Mouse (Mus musculus) CH12.LX (cell line): Measurements from ENCODE around the gene Bfsp1. TPM values are rescaled to one million over a fixed set of nuclear protein-coding genes. Genes with fewer than 3 reads are reported as not detected.

Experiments used
- DNase-seq: peaks from one replicate; pipeline ENCODE4 v3.0.0-alpha.2; 2013; ENCODE audit errors: extremely low read depth
- H3K27ac ChIP-seq: 2 replicates; pipeline ENCODE4 v1.5.1; 2012; ENCODE audit warnings: low read depth, mild to moderate bottlenecking, control low read depth, moderate library complexity; ENCODE audit not compliant: insufficient read depth
- H3K27me3 ChIP-seq: replicated peaks from 2 replicates; pipeline ENCODE3; 2012; ENCODE audit warnings: inconsistent platforms
- H3K36me3 ChIP-seq, 2 experiments: replicated peaks in 1 of 2; 2 replicates each; pipeline versions ENCODE3 to v1.6.1; 2012; ENCODE audit warnings: inconsistent platforms in 1 of 2, low read length in 1 of 2, mild to moderate bottlenecking in 1 of 2, mixed read lengths in 1 of 2, moderate library complexity in 1 of 2; ENCODE audit not compliant: control insufficient read depth in 1 of 2, insufficient read depth in 1 of 2
- H3K4me1 ChIP-seq, 2 experiments: 2 replicates each; pipeline ENCODE4 v1.6.1; 2012; ENCODE audit warnings: inconsistent platforms in 1 of 2, moderate library complexity in 1 of 2; ENCODE audit not compliant: insufficient read depth in 2 of 2, control insufficient read depth in 1 of 2
- H3K4me2 ChIP-seq: 2 replicates; pipeline ENCODE4 v1.6.1; 2012; ENCODE audit warnings: low read depth, mild to moderate bottlenecking, control low read depth; ENCODE audit not compliant: poor library complexity, insufficient read depth, severe bottlenecking
- H3K4me3 ChIP-seq, 3 experiments: fragments of 150-350 bp in 1 of 3; sonication (generic) in 1 of 3; replicated peaks in 1 of 3; 2 replicates each; pipeline versions ENCODE3 to v1.5.1; 2011 to 2012; ENCODE audit warnings: low read depth in 2 of 3, low read length in 2 of 3, mild to moderate bottlenecking in 2 of 3, moderate library complexity in 2 of 3, control low read depth in 1 of 3, improper control_type of control experiment in 1 of 3, inconsistent platforms in 1 of 3, mixed read lengths in 1 of 3; ENCODE audit not compliant: poor library complexity in 1 of 3
- H3K79me2 ChIP-seq: replicated peaks from 2 replicates; pipeline ENCODE4 v1.6.1; 2012; ENCODE audit warnings: mild to moderate bottlenecking, moderate library complexity; ENCODE audit not compliant: control insufficient read depth, poor library complexity, insufficient read depth, severe bottlenecking; ENCODE audit errors: extremely low read depth
- H3K9ac ChIP-seq: 2 replicates; pipeline ENCODE4 v1.6.1; 2012; ENCODE audit warnings: low read depth, mild to moderate bottlenecking, control low read depth, moderate library complexity; ENCODE audit not compliant: insufficient read depth
- H3K9me3 ChIP-seq: replicated peaks from 2 replicates; pipeline ENCODE3; 2012; ENCODE audit warnings: low read length, inconsistent platforms, mixed read lengths
- CHD2 ChIP-seq: IDR thresholded peaks from 2 replicates; pipeline ENCODE4 v1.6.1; 2011; ENCODE audit warnings: low read length, improper control_type of control experiment
- E2F4 ChIP-seq: IDR thresholded peaks from 2 replicates; pipeline ENCODE4 v1.6.1; 2011; ENCODE audit warnings: low read depth, low read length, improper control_type of control experiment; ENCODE audit not compliant: insufficient replicate concordance
- ELF1 ChIP-seq: IDR thresholded peaks from 2 replicates; pipeline ENCODE4 v1.6.1; 2014; ENCODE audit warnings: low read depth, mild to moderate bottlenecking, inconsistent platforms, low read length, improper control_type of control experiment
- EP300 ChIP-seq: IDR thresholded peaks from 2 replicates; pipeline ENCODE4 v1.6.1; 2011; ENCODE audit warnings: low read length, improper control_type of control experiment
- ETS1 ChIP-seq: conservative IDR thresholded peaks from 2 replicates; pipeline ENCODE4 v1.6.1; 2012; ENCODE audit warnings: low read depth, mild to moderate bottlenecking, inconsistent platforms, low read length, improper control_type of control experiment, moderate library complexity
- HCFC1 ChIP-seq: IDR thresholded peaks from 2 replicates; pipeline ENCODE4 v1.6.1; 2012; ENCODE audit warnings: low read depth, mild to moderate bottlenecking, inconsistent platforms, low read length, improper control_type of control experiment
- JUN ChIP-seq: IDR thresholded peaks from 2 replicates; pipeline ENCODE4 v1.6.1; 2011; ENCODE audit warnings: low read depth, mild to moderate bottlenecking, low read length, improper control_type of control experiment, moderate library complexity; ENCODE audit not compliant: insufficient read depth
- KAT2A ChIP-seq: IDR thresholded peaks from 2 replicates; pipeline ENCODE4 v1.6.1; 2012; ENCODE audit warnings: low read length, improper control_type of control experiment, inconsistent platforms; ENCODE audit not compliant: insufficient replicate concordance
- MAFK ChIP-seq: IDR thresholded peaks from 2 replicates; pipeline ENCODE4 v1.6.1; 2011; ENCODE audit warnings: low read length, improper control_type of control experiment; ENCODE audit not compliant: insufficient replicate concordance
- MAX ChIP-seq: IDR thresholded peaks from 2 replicates; pipeline ENCODE4 v1.6.1; 2011; ENCODE audit warnings: low read length, improper control_type of control experiment
- MAZ ChIP-seq: IDR thresholded peaks from 2 replicates; pipeline ENCODE4 v1.6.1; 2012; ENCODE audit warnings: low read depth, mild to moderate bottlenecking, inconsistent platforms, low read length, improper control_type of control experiment, moderate library complexity
- MYC ChIP-seq: IDR thresholded peaks from 2 replicates; pipeline ENCODE4 v1.6.1; 2011; ENCODE audit warnings: low read depth, mild to moderate bottlenecking, improper control_type of control experiment, low read length
- NELFE ChIP-seq: IDR thresholded peaks from 2 replicates; pipeline ENCODE4 v1.6.1; 2011; ENCODE audit warnings: low read depth, low read length, improper control_type of control experiment
- NRF1 ChIP-seq: IDR thresholded peaks from 2 replicates; pipeline ENCODE4 v1.6.1; 2014; ENCODE audit warnings: low read depth, mild to moderate bottlenecking, inconsistent platforms, low read length, improper control_type of control experiment, moderate library complexity
- POLR2AphosphoS2 ChIP-seq: IDR thresholded peaks from 2 replicates; pipeline ENCODE4 v1.6.1; 2011; ENCODE audit warnings: low read depth, low read length, improper control_type of control experiment
- RAD21 ChIP-seq: IDR thresholded peaks from 2 replicates; pipeline ENCODE4 v1.6.1; 2011; ENCODE audit warnings: low read depth, mild to moderate bottlenecking, low read length, improper control_type of control experiment, moderate library complexity
- SIN3A ChIP-seq: IDR thresholded peaks from 2 replicates; pipeline ENCODE4 v1.6.1; 2012; ENCODE audit warnings: low read length, improper control_type of control experiment, inconsistent platforms
- TBP ChIP-seq: conservative IDR thresholded peaks from 2 replicates; pipeline ENCODE4 v1.6.1; 2011; ENCODE audit warnings: low read depth, low read length, improper control_type of control experiment
- dilution Hi-C: fragments of 300-500 bp; cut with MboI; formaldehyde crosslinking; loops from 2 replicates; pipeline ENCODE4 v1.14.3; 2020; ENCODE audit warnings: low sequenced_read_pairs; ENCODE audit not compliant: extremely low pct_unique_long_range_greater_than_20kb, extremely low pct_ligation_motif_present
- in situ Hi-C: fragments of 300-500 bp; cut with MboI; formaldehyde crosslinking; loops from 3 replicates; pipeline ENCODE4 v1.14.3; 2019; ENCODE audit warnings: low sequenced_read_pairs, low pct_ligation_motif_present, low pct_unique_long_range_greater_than_20kb, mixed read lengths
- polyA plus RNA-seq: library from polyadenylated mRNA; unstranded; fragments of >175 nt; gene quantifications from 2 replicates; pipeline ENCODE4 v1.2.1, GENCODE M21; 2012; ENCODE audit warnings: low read depth; ENCODE audit not compliant: insufficient read length
- total RNA-seq, 2 experiments: library from RNA; depleted of rRNA; stranded (reverse); fragments of 300-350 nt in 1 of 2; fragments of >200 nt in 1 of 2; gene quantifications; 2 replicates each; pipeline ENCODE4 v1.2.3; 2012 to 2014

Gene Bfsp1
- total and polyA plus RNA-seq, 3 experiments, result 0.19 to 0.21 TPM; not detected in 1

- Histone ChIP-seq H3K79me2 (no peaks in the 10 kb centered on the region), H3K4me3 (no peak overlapping the region), H3K4me1 (no peaks in the 10 kb centered on the region), H3K9me3 (no peaks in the 10 kb centered on the region), H3K27me3 (no peaks in the 10 kb centered on the region), H3K9ac (no peak overlapping the region), H3K4me2 (no peak overlapping the region), H3K36me3 (no peaks in the 10 kb centered on the region), H3K27ac (no peak overlapping the region)
- in situ Hi-C loops, result no loop called here
- dilution Hi-C loops, result no loop called here
- TF ChIP-seq KAT2A (no peak), NELFE (no peak)
- DNase-seq, result no peak
Observed at GRCm38 (mm10) chr2:143859166-143859565, 3.8 kb downstream of the Bfsp1 start.

- in situ Hi-C loops, result no loop called here
- Histone ChIP-seq H3K27ac (no peak overlapping the region), H3K4me2 (no peak overlapping the region), H3K27me3 (no peaks in the 10 kb centered on the region), H3K4me1 (peaks cover 2 to 29% of the 10 kb centered on the region in 2 experiments; a peak in 3 of 4 replicates), H3K36me3 (no peaks in the 10 kb centered on the region), H3K9me3 (no peaks in the 10 kb centered on the region), H3K79me2 (no peaks in the 10 kb centered on the region), H3K4me3 (no peak overlapping the region), H3K9ac (no peak overlapping the region)
- TF ChIP-seq TBP (no peak), JUN (no peak), SIN3A (no peak), RAD21 (no peak), NRF1 (no peak)
- dilution Hi-C loops, result no loop called here
- no peak for DNase-seq
Observed at GRCm38 (mm10) chr2:143853447-143853846, 9.5 kb downstream of the Bfsp1 start.

- H3K79me2 ChIP-seq, result no peaks in the 10 kb centered on the region
- no peak overlapping the region for H3K4me3 ChIP-seq
- TF ChIP-seq ELF1 (no peak), POLR2AphosphoS2 (no peak), MAX (no peak), EP300 (no peak), MAFK (no peak), HCFC1 (no peak), SIN3A (no peak), MYC (no peak), ETS1 (no peak), MAZ (no peak), CHD2 (no peak), E2F4 (no peak)
- TF ChIP-seq, all 38 proteins: peak for 0
- Histone ChIP-seq H3K4me1 (peaks cover 2 to 29% of the 10 kb centered on the region in 2 experiments; a peak in 3 of 4 replicates), H3K27me3 (no peaks in the 10 kb centered on the region), H3K9me3 (no peaks in the 10 kb centered on the region), H3K36me3 (no peaks in the 10 kb centered on the region), H3K9ac (no peak overlapping the region), H3K27ac (no peak overlapping the region), H3K4me2 (no peak overlapping the region)
- dilution Hi-C loops (no loop called here), in situ Hi-C loops (no loop called here)
- no peak for DNase-seq
Observed at GRCm38 (mm10) chr2:143852295-143853275, 10.4 kb downstream of the Bfsp1 start.
